Mouse (Mus musculus) CH12.LX (cell line): ENCODE measurements around the gene Setd2. TPM values are rescaled to one million over a fixed set of nuclear protein-coding genes. Genes with fewer than 3 reads are reported as not detected.

Experiments used
- DNase-seq: peaks from one replicate; pipeline ENCODE4 v3.0.0-alpha.2; 2013; ENCODE audit errors: extremely low read depth
- H3K27ac ChIP-seq: 2 replicates; pipeline ENCODE4 v1.5.1; 2012; ENCODE audit warnings: low read depth, mild to moderate bottlenecking, control low read depth, moderate library complexity; ENCODE audit not compliant: insufficient read depth
- H3K27me3 ChIP-seq: replicated peaks from 2 replicates; pipeline ENCODE3; 2012; ENCODE audit warnings: inconsistent platforms
- H3K36me3 ChIP-seq, 2 experiments: replicated peaks in 1 of 2; 2 replicates each; pipeline versions ENCODE3 to v1.6.1; 2012; ENCODE audit warnings: inconsistent platforms in 1 of 2, low read length in 1 of 2, mild to moderate bottlenecking in 1 of 2, mixed read lengths in 1 of 2, moderate library complexity in 1 of 2; ENCODE audit not compliant: control insufficient read depth in 1 of 2, insufficient read depth in 1 of 2
- H3K4me1 ChIP-seq, 2 experiments: 2 replicates each; pipeline ENCODE4 v1.6.1; 2012; ENCODE audit warnings: inconsistent platforms in 1 of 2, moderate library complexity in 1 of 2; ENCODE audit not compliant: insufficient read depth in 2 of 2, control insufficient read depth in 1 of 2
- H3K4me2 ChIP-seq: 2 replicates; pipeline ENCODE4 v1.6.1; 2012; ENCODE audit warnings: low read depth, mild to moderate bottlenecking, control low read depth; ENCODE audit not compliant: poor library complexity, insufficient read depth, severe bottlenecking
- H3K4me3 ChIP-seq, 3 experiments: fragments of 150-350 bp in 1 of 3; sonication (generic) in 1 of 3; replicated peaks in 1 of 3; 2 replicates each; pipeline versions ENCODE3 to v1.5.1; 2011 to 2012; ENCODE audit warnings: low read depth in 2 of 3, low read length in 2 of 3, mild to moderate bottlenecking in 2 of 3, moderate library complexity in 2 of 3, control low read depth in 1 of 3, improper control_type of control experiment in 1 of 3, inconsistent platforms in 1 of 3, mixed read lengths in 1 of 3; ENCODE audit not compliant: poor library complexity in 1 of 3
- H3K79me2 ChIP-seq: replicated peaks from 2 replicates; pipeline ENCODE4 v1.6.1; 2012; ENCODE audit warnings: mild to moderate bottlenecking, moderate library complexity; ENCODE audit not compliant: control insufficient read depth, poor library complexity, insufficient read depth, severe bottlenecking; ENCODE audit errors: extremely low read depth
- H3K9ac ChIP-seq: 2 replicates; pipeline ENCODE4 v1.6.1; 2012; ENCODE audit warnings: low read depth, mild to moderate bottlenecking, control low read depth, moderate library complexity; ENCODE audit not compliant: insufficient read depth
- H3K9me3 ChIP-seq: replicated peaks from 2 replicates; pipeline ENCODE3; 2012; ENCODE audit warnings: low read length, inconsistent platforms, mixed read lengths
- BHLHE40 ChIP-seq: IDR thresholded peaks from 2 replicates; pipeline ENCODE4 v1.6.1; 2011; ENCODE audit warnings: mild to moderate bottlenecking, low read depth, low read length, improper control_type of control experiment
- CHD2 ChIP-seq: IDR thresholded peaks from 2 replicates; pipeline ENCODE4 v1.6.1; 2011; ENCODE audit warnings: low read length, improper control_type of control experiment
- E2F4 ChIP-seq: IDR thresholded peaks from 2 replicates; pipeline ENCODE4 v1.6.1; 2011; ENCODE audit warnings: low read depth, low read length, improper control_type of control experiment; ENCODE audit not compliant: insufficient replicate concordance
- ELF1 ChIP-seq: IDR thresholded peaks from 2 replicates; pipeline ENCODE4 v1.6.1; 2014; ENCODE audit warnings: low read depth, mild to moderate bottlenecking, inconsistent platforms, low read length, improper control_type of control experiment
- EP300 ChIP-seq: IDR thresholded peaks from 2 replicates; pipeline ENCODE4 v1.6.1; 2011; ENCODE audit warnings: low read length, improper control_type of control experiment
- GABPA ChIP-seq: IDR thresholded peaks from 2 replicates; pipeline ENCODE4 v1.6.1; 2012; ENCODE audit warnings: low read depth, low read length, improper control_type of control experiment, inconsistent platforms; ENCODE audit not compliant: insufficient replicate concordance
- HCFC1 ChIP-seq: IDR thresholded peaks from 2 replicates; pipeline ENCODE4 v1.6.1; 2012; ENCODE audit warnings: low read depth, mild to moderate bottlenecking, inconsistent platforms, low read length, improper control_type of control experiment
- IRF4 ChIP-seq: IDR thresholded peaks from 2 replicates; pipeline ENCODE4 v1.6.1; 2014; ENCODE audit warnings: low read depth, mild to moderate bottlenecking, inconsistent platforms, low read length, improper control_type of control experiment
- JUN ChIP-seq: IDR thresholded peaks from 2 replicates; pipeline ENCODE4 v1.6.1; 2011; ENCODE audit warnings: low read depth, mild to moderate bottlenecking, low read length, improper control_type of control experiment, moderate library complexity; ENCODE audit not compliant: insufficient read depth
- JUND ChIP-seq: conservative IDR thresholded peaks from 2 replicates; pipeline ENCODE4 v1.6.1; 2011; ENCODE audit warnings: low read depth, low read length, improper control_type of control experiment
- MAX ChIP-seq: IDR thresholded peaks from 2 replicates; pipeline ENCODE4 v1.6.1; 2011; ENCODE audit warnings: low read length, improper control_type of control experiment
- MXI1 ChIP-seq: IDR thresholded peaks from 2 replicates; pipeline ENCODE4 v1.6.1; 2011; ENCODE audit warnings: mild to moderate bottlenecking, low read depth, low read length, improper control_type of control experiment
- MYC ChIP-seq: IDR thresholded peaks from 2 replicates; pipeline ENCODE4 v1.6.1; 2011; ENCODE audit warnings: low read depth, mild to moderate bottlenecking, improper control_type of control experiment, low read length
- NRF1 ChIP-seq: IDR thresholded peaks from 2 replicates; pipeline ENCODE4 v1.6.1; 2014; ENCODE audit warnings: low read depth, mild to moderate bottlenecking, inconsistent platforms, low read length, improper control_type of control experiment, moderate library complexity
- PAX5 ChIP-seq: IDR thresholded peaks from 2 replicates; pipeline ENCODE4 v1.6.1; 2012; ENCODE audit warnings: low read length, inconsistent platforms, mixed read lengths
- RAD21 ChIP-seq: IDR thresholded peaks from 2 replicates; pipeline ENCODE4 v1.6.1; 2011; ENCODE audit warnings: low read depth, mild to moderate bottlenecking, low read length, improper control_type of control experiment, moderate library complexity
- TCF12 ChIP-seq: IDR thresholded peaks from 2 replicates; pipeline ENCODE4 v1.6.1; 2014; ENCODE audit warnings: low read depth, mild to moderate bottlenecking, inconsistent platforms, low read length, improper control_type of control experiment
- USF1 ChIP-seq: IDR thresholded peaks from 2 replicates; pipeline ENCODE4 v1.6.1; 2014; ENCODE audit warnings: low read depth, mild to moderate bottlenecking, inconsistent platforms, low read length, improper control_type of control experiment
- USF2 ChIP-seq: conservative IDR thresholded peaks from 2 replicates; pipeline ENCODE4 v1.6.1; 2011; ENCODE audit warnings: low read depth, low read length, improper control_type of control experiment
- ZC3H11A ChIP-seq: IDR thresholded peaks from 2 replicates; pipeline ENCODE4 v1.6.1; 2012; ENCODE audit warnings: low read depth, mild to moderate bottlenecking, inconsistent platforms, low read length, improper control_type of control experiment
- ZMIZ1 ChIP-seq: IDR thresholded peaks from 2 replicates; pipeline ENCODE4 v1.6.1; 2012; ENCODE audit warnings: low read depth, mild to moderate bottlenecking, inconsistent platforms, low read length, improper control_type of control experiment
- dilution Hi-C: fragments of 300-500 bp; cut with MboI; formaldehyde crosslinking; loops from 2 replicates; pipeline ENCODE4 v1.14.3; 2020; ENCODE audit warnings: low sequenced_read_pairs; ENCODE audit not compliant: extremely low pct_unique_long_range_greater_than_20kb, extremely low pct_ligation_motif_present
- in situ Hi-C: fragments of 300-500 bp; cut with MboI; formaldehyde crosslinking; loops from 3 replicates; pipeline ENCODE4 v1.14.3; 2019; ENCODE audit warnings: low sequenced_read_pairs, low pct_ligation_motif_present, low pct_unique_long_range_greater_than_20kb, mixed read lengths
- polyA plus RNA-seq: library from polyadenylated mRNA; unstranded; fragments of >175 nt; gene quantifications from 2 replicates; pipeline ENCODE4 v1.2.1, GENCODE M21; 2012; ENCODE audit warnings: low read depth; ENCODE audit not compliant: insufficient read length
- total RNA-seq, 2 experiments: library from RNA; depleted of rRNA; stranded (reverse); fragments of 300-350 nt in 1 of 2; fragments of >200 nt in 1 of 2; gene quantifications; 2 replicates each; pipeline ENCODE4 v1.2.3; 2012 to 2014

Setd2 gene
- total and polyA plus RNA-seq, 3 experiments = 35.8 to 87.1 (median 41.6) TPM

GRCm38 (mm10) chr9:110642812-110643524, 110.6 kb downstream of the Setd2 start (continued):
- no peak for TF ChIP-seq GABPA
- TF ChIP-seq CHD2 = no peak
- no peak for TF ChIP-seq E2F4
- TF ChIP-seq, all 38 proteins: peak for 0

DNA sequence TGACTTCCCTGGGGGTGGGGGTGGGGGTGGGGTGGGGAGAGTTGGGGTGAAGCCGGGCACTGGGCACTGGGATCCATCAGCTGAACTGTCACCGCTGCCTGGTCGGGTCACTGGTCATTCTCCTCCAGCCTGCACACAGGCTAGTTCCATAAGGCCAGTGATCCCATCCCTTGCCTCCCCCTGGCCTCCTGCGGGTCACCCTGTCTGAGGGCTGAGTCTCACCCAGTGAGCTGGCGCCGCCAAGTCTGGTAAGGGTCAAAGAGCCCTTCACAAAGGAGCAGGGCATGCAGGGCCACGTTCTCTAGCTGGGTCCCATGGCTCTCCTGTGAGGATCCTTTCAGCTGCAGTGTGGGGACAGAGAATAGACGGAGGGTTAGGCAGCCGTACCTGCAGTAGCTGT, 111.4 kb downstream of the Setd2 start:
- H3K36me3 ChIP-seq = peaks cover 20 to 60% of the 10 kb centered on the region in 2 experiments
- H3K4me1 ChIP-seq = peaks cover 25 to 66% of the 10 kb centered on the region in 2 experiments
- H3K9me3 ChIP-seq = no peaks in the 10 kb centered on the region
- no peak overlapping the region for H3K9ac ChIP-seq
- no peaks in the 10 kb centered on the region for H3K27me3 ChIP-seq
- H3K4me3 ChIP-seq = no peak overlapping the region
- H3K27ac ChIP-seq = no peak overlapping the region
- H3K4me2 ChIP-seq = no peak overlapping the region
- no peak for DNase-seq
- in situ Hi-C loops = loop anchor here (5.0 kb wide), 1 partner anchor 69 kb away; no protein-coding TSS in a partner anchor
- no peak for TF ChIP-seq RAD21
- no peak for TF ChIP-seq ZC3H11A
- no peak for TF ChIP-seq USF1
- no peak for TF ChIP-seq USF2
- no peak for TF ChIP-seq MXI1
- no peak for TF ChIP-seq E2F4
- no peak for TF ChIP-seq TCF12
- TF ChIP-seq JUN = no peak
- TF ChIP-seq EP300 = no peak
- no peak for TF ChIP-seq PAX5
- TF ChIP-seq IRF4 = no peak
- no peak for TF ChIP-seq MAX
- no peak for TF ChIP-seq ZMIZ1
- TF ChIP-seq MYC = no peak
- no peak for TF ChIP-seq BHLHE40
- TF ChIP-seq JUND = no peak
- no peak for TF ChIP-seq ELF1
- no peak for TF ChIP-seq NRF1
- no peak for TF ChIP-seq HCFC1
- TF ChIP-seq CHD2 = no peak
- TF ChIP-seq, all 38 proteins: peak for 0
- H3K79me2 ChIP-seq = no peaks in the 10 kb centered on the region
- dilution Hi-C loops = no loop called here
